Mouse (Mus musculus): ENCODE measurements around the gene Cyp2d34.

GRCm38 (mm10) chr15:82641390-82641789 lies 20.6 kb upstream of the Cyp2d34 start:
- TF ChIP-seq CTCF (IDR thresholded peaks at IDR 0.05) (no peak), POLR2A (IDR thresholded peaks at IDR 0.05; ENCODE audit: insufficient read depth, low read depth, low read length) (no peak), EP300 (IDR thresholded peaks at IDR 0.05; ENCODE audit: insufficient read depth, low read depth, low read length) (no peak)
